Mouse (Mus musculus): ENCODE results near the gene Gm5150.

DNA sequence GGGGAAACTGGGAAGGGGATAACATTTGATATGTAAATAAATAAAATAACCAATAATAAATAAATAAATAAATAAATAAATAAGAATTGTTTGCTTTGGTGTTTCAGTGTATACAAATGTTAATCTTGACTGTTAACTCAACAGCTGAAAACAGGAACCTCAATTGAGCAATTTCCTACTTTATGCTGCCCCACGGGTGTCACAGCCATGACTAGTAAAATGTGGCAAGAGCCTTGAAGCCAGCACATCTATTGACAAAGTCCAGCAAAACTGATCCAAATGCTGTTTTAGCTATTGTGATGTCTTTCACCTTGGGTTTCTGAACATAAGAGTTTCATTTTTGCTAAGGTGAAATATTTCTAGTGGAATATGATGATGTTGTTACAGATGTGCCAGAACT is 1.6 kb upstream of the Gm5150 start:
- no peak for TF ChIP-seq POLR2A (IDR thresholded peaks at IDR 0.05; ENCODE audit: insufficient read depth, low read depth, low read length)
- no peak for TF ChIP-seq CTCF (IDR thresholded peaks at IDR 0.05)

Data from heart, adult 2 months (tissue).